Mouse (Mus musculus): ENCODE results near the gene Apol6.
A peak's percentile ranks its signal among the peaks of the same experiment; 100 is the strongest.

GRCm38 (mm10) chr15:76998878-76999588 lies 45.5 kb upstream of the Apol6 start:
- TF ChIP-seq CTCF (IDR thresholded peaks at IDR 0.05; ENCODE audit: low read depth) (peak; percentile 46), EP300 (optimal IDR thresholded peaks at IDR 0.05) (no peak)
